ENCODE assay signal across 7 mouse cellular contexts in genomic region chr9:21248326-21248725, GRCm38 (mm10). TPM values are rescaled to one million over a fixed set of nuclear protein-coding genes. Genes with fewer than 3 reads are reported as not detected.
DNase-seq lines count a peak whose midpoint lies in the region; ATAC-seq lines count a peak whose summit lies in the region.

Gene S1pr5, minus strand, starts transcription at chr9:21248443.

- no peak for DNase-seq in midbrain, embryonic 10.5 days (ENCODE audit: low spot score)
- no peak for DNase-seq in midbrain, embryonic 14.5 days
- peak; percentile 48 for DNase-seq in limb, embryonic 10.5 days (ENCODE audit: low spot score)
- no peak for DNase-seq in cerebellum, adult 9-10 months

- peaks cover 98% of the 10 kb centered on the region for H3K27me3 ChIP-seq in midbrain, embryonic 10.5 days (ENCODE audit: low read depth, poor library complexity, severe bottlenecking)
- H3K27me3 ChIP-seq in midbrain, embryonic 14.5 days (ENCODE audit: control insufficient read depth, insufficient read depth, low read length) = peaks cover 66% of the 10 kb centered on the region
- peaks cover 82% of the 10 kb centered on the region for H3K27me3 ChIP-seq in embryonic facial prominence, embryonic 12.5 days
- peaks cover 93% of the 10 kb centered on the region for H3K27me3 ChIP-seq in hindbrain, embryonic 12.5 days
- H3K27me3 ChIP-seq in limb, embryonic 10.5 days (ENCODE audit: low read depth, poor library complexity, severe bottlenecking) = peaks cover 98% of the 10 kb centered on the region

- peaks cover 21% of the 10 kb centered on the region for H3K4me1 ChIP-seq in midbrain, embryonic 10.5 days
- no peaks in the 10 kb centered on the region for H3K4me1 ChIP-seq in midbrain, embryonic 14.5 days (ENCODE audit: control insufficient read depth, insufficient read depth, low read length)
- H3K4me1 ChIP-seq in embryonic facial prominence, embryonic 12.5 days = peaks cover 29% of the 10 kb centered on the region
- peaks cover 27% of the 10 kb centered on the region for H3K4me1 ChIP-seq in hindbrain, embryonic 12.5 days
- peaks cover 44% of the 10 kb centered on the region for H3K4me1 ChIP-seq in limb, embryonic 10.5 days

- ATAC-seq in midbrain, embryonic 14.5 days (ENCODE audit: low FRiP score, low TSS enrichment) = no peak
- no peak for ATAC-seq in embryonic facial prominence, embryonic 12.5 days (ENCODE audit: insufficient number of reproducible peaks, insufficient read depth, low FRiP score, low TSS enrichment)
- no peak for ATAC-seq in hindbrain, embryonic 12.5 days (ENCODE audit: low FRiP score)
- ATAC-seq in megakaryocyte progenitor cell, adult 5-6 weeks (replicated peaks; ENCODE audit: poor library complexity) = peak; percentile 35; the same call in 1 of the 2 replicates

- H3K9ac ChIP-seq in midbrain, embryonic 14.5 days (replicated peaks; ENCODE audit: low read length) = no peak within 1 kb of the TSS
- H3K9ac ChIP-seq in embryonic facial prominence, embryonic 12.5 days = no peak within 1 kb of the TSS
- peak within 1 kb of the TSS; percentile 18; the same call in 1 of the 2 replicates for H3K9ac ChIP-seq in hindbrain, embryonic 12.5 days

- no peaks in the 10 kb centered on the region for H3K36me3 ChIP-seq in midbrain, embryonic 10.5 days
- no peaks in the 10 kb centered on the region for H3K36me3 ChIP-seq in midbrain, embryonic 14.5 days (ENCODE audit: control insufficient read depth, insufficient read depth, low read length)
- no peaks in the 10 kb centered on the region for H3K36me3 ChIP-seq in embryonic facial prominence, embryonic 12.5 days
- no peaks in the 10 kb centered on the region for H3K36me3 ChIP-seq in hindbrain, embryonic 12.5 days
- H3K36me3 ChIP-seq in limb, embryonic 10.5 days = no peaks in the 10 kb centered on the region

- H3K9me3 ChIP-seq in midbrain, embryonic 10.5 days (replicated peaks) = no peaks in the 10 kb centered on the region
- H3K9me3 ChIP-seq in midbrain, embryonic 14.5 days (ENCODE audit: control insufficient read depth, low read length) = no peaks in the 10 kb centered on the region
- no peaks in the 10 kb centered on the region for H3K9me3 ChIP-seq in embryonic facial prominence, embryonic 12.5 days
- no peaks in the 10 kb centered on the region for H3K9me3 ChIP-seq in hindbrain, embryonic 12.5 days (replicated peaks)
- H3K9me3 ChIP-seq in limb, embryonic 10.5 days (replicated peaks) = no peaks in the 10 kb centered on the region

- H3K4me3 ChIP-seq in midbrain, embryonic 10.5 days = peak within 1 kb of the TSS; percentile 34
- H3K4me3 ChIP-seq in midbrain, embryonic 14.5 days (replicated peaks; ENCODE audit: low read depth, low read length) = no peak within 1 kb of the TSS
- peak within 1 kb of the TSS; percentile 13 for H3K4me3 ChIP-seq in embryonic facial prominence, embryonic 12.5 days
- peak within 1 kb of the TSS; percentile 20 for H3K4me3 ChIP-seq in hindbrain, embryonic 12.5 days
- peak within 1 kb of the TSS; percentile 40 for H3K4me3 ChIP-seq in limb, embryonic 10.5 days

- WGBS in midbrain, embryonic 10.5 days = 3% methylated on average over 30 of the region's 30 CpGs
- WGBS in midbrain, embryonic 14.5 days = 1% methylated on average over 30 of the region's 30 CpGs
- under 1% methylated on average over 28 of the region's 30 CpGs for WGBS in embryonic facial prominence, embryonic 12.5 days
- WGBS in hindbrain, embryonic 12.5 days = 1% methylated on average over 30 of the region's 30 CpGs
- WGBS in limb, embryonic 10.5 days = 1% methylated on average over 30 of the region's 30 CpGs

- no peak within 1 kb of the TSS for H3K27ac ChIP-seq in midbrain, embryonic 10.5 days (replicated peaks)
- H3K27ac ChIP-seq in midbrain, embryonic 14.5 days (replicated peaks; ENCODE audit: low read depth, low read length) = no peak within 1 kb of the TSS
- H3K27ac ChIP-seq in embryonic facial prominence, embryonic 12.5 days = no peak within 1 kb of the TSS
- H3K27ac ChIP-seq in hindbrain, embryonic 12.5 days = no peak within 1 kb of the TSS
- no peak within 1 kb of the TSS for H3K27ac ChIP-seq in limb, embryonic 10.5 days

- H3K4me2 ChIP-seq in midbrain, embryonic 14.5 days (ENCODE audit: low read length) = no peak within 1 kb of the TSS
- peak within 1 kb of the TSS; percentile 39 for H3K4me2 ChIP-seq in embryonic facial prominence, embryonic 12.5 days (replicated peaks)
- peak within 1 kb of the TSS; percentile 34 for H3K4me2 ChIP-seq in hindbrain, embryonic 12.5 days (replicated peaks)

RNA-seq across cellular contexts. Expression of gene S1pr5, which starts in this region (rescaled TPM):
- 0.10 and 0.11 TPM in 2 replicates for polyA plus RNA-seq in midbrain, embryonic 10.5 days (2016; fragmentation: Nextera tagmentation; extraction: Ambion mirVana)
- 2.3 and 2.8 TPM in 2 replicates for polyA plus RNA-seq in midbrain, embryonic 14.5 days (2014; fragmentation: Nextera tagmentation; extraction: Ambion mirVana)
- polyA plus RNA-seq in embryonic facial prominence, embryonic 12.5 days (2016; fragmentation: Nextera tagmentation; extraction: Ambion mirVana) = 0.42 and 0.64 TPM in 2 replicates
- 1.5 and 1.9 TPM in 2 replicates for polyA plus RNA-seq in hindbrain, embryonic 12.5 days (2016; fragmentation: Nextera tagmentation; extraction: Ambion mirVana)
- 0.15 and 0.33 TPM in 2 replicates for polyA plus RNA-seq in limb, embryonic 10.5 days (2016; fragmentation: Nextera tagmentation; extraction: Ambion mirVana)
- total RNA-seq in megakaryocyte progenitor cell, adult 5-6 weeks (2015) = 0.10 TPM in 1 of 2 replicates, not detected in the other
- total RNA-seq in megakaryocyte progenitor cell, adult 5-6 weeks (2017) = 0.29 TPM in 1 of 2 replicates, not detected in the other

Comparison
In these comparisons a context has a peak if more than half of its experiments do, and no peak if none do; other contexts are left out.
1. Peak in DNase-seq and H3K4me3 ChIP-seq in limb, embryonic 10.5 days; RNA of the gene not detected or under 1 TPM.
2. Peak in ATAC-seq in megakaryocyte progenitor cell, adult 5-6 weeks; RNA of the gene not detected or under 1 TPM.